Mouse (Mus musculus): ENCODE measurements at regions not wholly inside any gene's neighbourhood (a gene's known extent, or its start where the extent isn't known, plus 50 kb on each side); places are given as distances from the start of the nearest gene placed in this dataset.

- Histone ChIP-seq H3K9me3 (no peaks in the 10 kb centered on the region), H3K27ac (peak overlapping the region; percentile 43), H3K4me1 (0 out of 2 replicates have a peak, but pooled peaks cover 3% of the 10 kb centered on the region), H3K4me2 (no peak overlapping the region), H3K4me3 (no peak overlapping the region), H3K36me3 (no peaks in the 10 kb centered on the region), H3K9ac (no peak overlapping the region), H3K27me3 (no peaks in the 10 kb centered on the region)
- WGBS = 63% methylated on average over 5 of the region's 5 CpGs
- no peak for ATAC-seq (ENCODE audit: insufficient number of reproducible peaks, low FRiP score, low TSS enrichment, low read depth)
Observed at GRCm38 (mm10) chr1:193459735-193460134, 89.6 kb upstream of the Camk1g start.

- H3K4me3 ChIP-seq = no peak overlapping the region
- H3K4me2 ChIP-seq = no peak overlapping the region
- no peak for ATAC-seq (ENCODE audit: insufficient number of reproducible peaks, low FRiP score, low TSS enrichment, low read depth)
- H3K4me1 ChIP-seq = 0 out of 2 replicates have a peak, but pooled peaks cover 3% of the 10 kb centered on the region
- WGBS = 78% methylated on average over 2 of the region's 2 CpGs
- no peak overlapping the region for H3K27ac ChIP-seq
- no peaks in the 10 kb centered on the region for H3K9me3 ChIP-seq
- no peaks in the 10 kb centered on the region for H3K27me3 ChIP-seq
- no peak overlapping the region for H3K9ac ChIP-seq
- no peaks in the 10 kb centered on the region for H3K36me3 ChIP-seq
Observed at GRCm38 (mm10) chr1:193457908-193458307, 87.8 kb upstream of the Camk1g start.

GRCm38 (mm10) chr1:193453654-193454053 is 83.6 kb upstream of the Camk1g start:
- Histone ChIP-seq H3K9me3 (no peaks in the 10 kb centered on the region), H3K27ac (no peak overlapping the region), H3K4me1 (peaks cover 11% of the 10 kb centered on the region), H3K27me3 (no peaks in the 10 kb centered on the region), H3K4me3 (no peak overlapping the region), H3K9ac (no peak overlapping the region), H3K4me2 (no peak overlapping the region), H3K36me3 (no peaks in the 10 kb centered on the region)
- no peak for ATAC-seq (ENCODE audit: insufficient number of reproducible peaks, low FRiP score, low TSS enrichment, low read depth)
- 59% methylated on average over 2 of the region's 2 CpGs for WGBS

GRCm38 (mm10) chr1:193451471-193452135 is 81.5 kb upstream of the Camk1g start:
- H3K4me2 ChIP-seq = no peak overlapping the region
- no peak overlapping the region for H3K27ac ChIP-seq
- WGBS = 47% methylated on average over 4 of the region's 4 CpGs
- no peak for ATAC-seq (ENCODE audit: insufficient number of reproducible peaks, low FRiP score, low TSS enrichment, low read depth)
- peaks cover 11% of the 10 kb centered on the region for H3K4me1 ChIP-seq
- H3K9me3 ChIP-seq = no peaks in the 10 kb centered on the region
- H3K36me3 ChIP-seq = no peaks in the 10 kb centered on the region
- no peak overlapping the region for H3K9ac ChIP-seq
- H3K27me3 ChIP-seq = no peaks in the 10 kb centered on the region
- H3K4me3 ChIP-seq = no peak overlapping the region

GRCm38 (mm10) chr1:193450814-193451213 is 80.7 kb upstream of the Camk1g start:
- peaks cover 11% of the 10 kb centered on the region for H3K4me1 ChIP-seq
- WGBS = 22% methylated on average over 3 of the region's 3 CpGs
- H3K36me3 ChIP-seq = no peaks in the 10 kb centered on the region
- no peak overlapping the region for H3K4me2 ChIP-seq
- no peak overlapping the region for H3K4me3 ChIP-seq
- no peaks in the 10 kb centered on the region for H3K27me3 ChIP-seq
- no peak overlapping the region for H3K9ac ChIP-seq
- H3K9me3 ChIP-seq = no peaks in the 10 kb centered on the region
- ATAC-seq (ENCODE audit: insufficient number of reproducible peaks, low FRiP score, low TSS enrichment, low read depth) = no peak
- H3K27ac ChIP-seq = no peak overlapping the region

- Histone ChIP-seq H3K4me2 (no peak overlapping the region), H3K27ac (no peak overlapping the region; the same call in 1 of the 2 replicates), H3K4me3 (no peak overlapping the region), H3K27me3 (no peaks in the 10 kb centered on the region), H3K4me1 (peaks cover 11% of the 10 kb centered on the region), H3K9ac (no peak overlapping the region), H3K36me3 (no peaks in the 10 kb centered on the region), H3K9me3 (no peaks in the 10 kb centered on the region)
- WGBS = 56% methylated on average over 6 of the region's 6 CpGs
- no peak for ATAC-seq (ENCODE audit: insufficient number of reproducible peaks, low FRiP score, low TSS enrichment, low read depth)
Observed at GRCm38 (mm10) chr1:193450201-193450600, 80.1 kb upstream of the Camk1g start.

GRCm38 (mm10) chr1:193449394-193450103 is 79.5 kb upstream of the Camk1g start:
- peaks cover 11% of the 10 kb centered on the region for H3K4me1 ChIP-seq
- H3K27me3 ChIP-seq = no peaks in the 10 kb centered on the region
- no peak overlapping the region for H3K9ac ChIP-seq
- 0 out of 2 replicates have a peak, but pooled peaks have one; percentile 49 for ATAC-seq (ENCODE audit: insufficient number of reproducible peaks, low FRiP score, low TSS enrichment, low read depth)
- no peaks in the 10 kb centered on the region for H3K36me3 ChIP-seq
- no peak overlapping the region for H3K4me2 ChIP-seq
- peak overlapping the region; percentile 65 for H3K27ac ChIP-seq
- no peak overlapping the region for H3K4me3 ChIP-seq
- H3K9me3 ChIP-seq = no peaks in the 10 kb centered on the region
- WGBS = 14% methylated on average over 7 of the region's 7 CpGs

GRCm38 (mm10) chr1:193448793-193449393 is 78.8 kb upstream of the Camk1g start:
- Histone ChIP-seq H3K27ac (no peak overlapping the region), H3K4me1 (peaks cover 11% of the 10 kb centered on the region), H3K27me3 (no peaks in the 10 kb centered on the region), H3K36me3 (no peaks in the 10 kb centered on the region), H3K4me2 (no peak overlapping the region), H3K9ac (no peak overlapping the region), H3K9me3 (no peaks in the 10 kb centered on the region), H3K4me3 (no peak overlapping the region)
- ATAC-seq (ENCODE audit: insufficient number of reproducible peaks, low FRiP score, low TSS enrichment, low read depth) = no peak
- 66% methylated on average over 3 of the region's 3 CpGs for WGBS

- WGBS = 66% methylated on average over 5 of the region's 5 CpGs
- Histone ChIP-seq H3K4me2 (no peak overlapping the region), H3K9ac (no peak overlapping the region), H3K27ac (no peak overlapping the region), H3K27me3 (no peaks in the 10 kb centered on the region), H3K36me3 (no peaks in the 10 kb centered on the region), H3K4me3 (no peak overlapping the region), H3K9me3 (no peaks in the 10 kb centered on the region), H3K4me1 (peaks cover 11% of the 10 kb centered on the region)
- no peak for ATAC-seq (ENCODE audit: insufficient number of reproducible peaks, low FRiP score, low TSS enrichment, low read depth)
Observed at GRCm38 (mm10) chr1:193447647-193448046, 77.5 kb upstream of the Camk1g start.

- no peak for ATAC-seq (ENCODE audit: insufficient number of reproducible peaks, low FRiP score, low TSS enrichment, low read depth)
- no peak overlapping the region for H3K27ac ChIP-seq
- H3K27me3 ChIP-seq = no peaks in the 10 kb centered on the region
- peaks cover 2% of the 10 kb centered on the region; the same call in 1 of the 2 replicates for H3K4me1 ChIP-seq
- no peak overlapping the region for H3K4me2 ChIP-seq
- no peaks in the 10 kb centered on the region for H3K36me3 ChIP-seq
- no peak overlapping the region for H3K9ac ChIP-seq
- WGBS = 84% methylated on average over 1 of the region's 1 CpGs
- no peak overlapping the region for H3K4me3 ChIP-seq
- H3K9me3 ChIP-seq = no peaks in the 10 kb centered on the region
Observed at GRCm38 (mm10) chr1:193443964-193444676, 74.0 kb upstream of the Camk1g start.

GRCm38 (mm10) chr1:193440512-193440911 is 70.4 kb upstream of the Camk1g start:
- no peak overlapping the region for H3K4me3 ChIP-seq
- no peak overlapping the region for H3K4me2 ChIP-seq
- H3K9ac ChIP-seq = no peak overlapping the region
- ATAC-seq (ENCODE audit: insufficient number of reproducible peaks, low FRiP score, low TSS enrichment, low read depth) = no peak
- no peaks in the 10 kb centered on the region for H3K4me1 ChIP-seq
- H3K36me3 ChIP-seq = no peaks in the 10 kb centered on the region
- no peaks in the 10 kb centered on the region for H3K27me3 ChIP-seq
- 0% methylated on average over 1 of the region's 1 CpGs for WGBS
- H3K27ac ChIP-seq = no peak overlapping the region
- no peaks in the 10 kb centered on the region for H3K9me3 ChIP-seq

GRCm38 (mm10) chr1:193434281-193434680 is 64.2 kb upstream of the Camk1g start:
- Histone ChIP-seq H3K36me3 (no peaks in the 10 kb centered on the region), H3K9me3 (no peaks in the 10 kb centered on the region), H3K4me1 (peaks cover 7% of the 10 kb centered on the region), H3K9ac (no peak overlapping the region), H3K4me2 (no peak overlapping the region), H3K27me3 (no peaks in the 10 kb centered on the region), H3K27ac (no peak overlapping the region), H3K4me3 (no peak overlapping the region)
- no peak for ATAC-seq (ENCODE audit: insufficient number of reproducible peaks, low FRiP score, low TSS enrichment, low read depth)
- WGBS = 49% methylated on average over 4 of the region's 4 CpGs
